Mouse (Mus musculus): ENCODE results near the gene Zfp652. TPM values are rescaled to one million over a fixed set of nuclear protein-coding genes. Genes with fewer than 3 reads are reported as not detected.

Zfp652 gene
- 17.0 and 28.2 TPM in 2 replicates for polyA plus RNA-seq (2012; rRNA removed; ENCODE audit: low replicate concordance)

GRCm38 (mm10) chr11:95712563-95713224 is at the start of gene Zfp652:
TSS of gene Zfp652 (plus strand) at chr11:95712673.

DNA sequence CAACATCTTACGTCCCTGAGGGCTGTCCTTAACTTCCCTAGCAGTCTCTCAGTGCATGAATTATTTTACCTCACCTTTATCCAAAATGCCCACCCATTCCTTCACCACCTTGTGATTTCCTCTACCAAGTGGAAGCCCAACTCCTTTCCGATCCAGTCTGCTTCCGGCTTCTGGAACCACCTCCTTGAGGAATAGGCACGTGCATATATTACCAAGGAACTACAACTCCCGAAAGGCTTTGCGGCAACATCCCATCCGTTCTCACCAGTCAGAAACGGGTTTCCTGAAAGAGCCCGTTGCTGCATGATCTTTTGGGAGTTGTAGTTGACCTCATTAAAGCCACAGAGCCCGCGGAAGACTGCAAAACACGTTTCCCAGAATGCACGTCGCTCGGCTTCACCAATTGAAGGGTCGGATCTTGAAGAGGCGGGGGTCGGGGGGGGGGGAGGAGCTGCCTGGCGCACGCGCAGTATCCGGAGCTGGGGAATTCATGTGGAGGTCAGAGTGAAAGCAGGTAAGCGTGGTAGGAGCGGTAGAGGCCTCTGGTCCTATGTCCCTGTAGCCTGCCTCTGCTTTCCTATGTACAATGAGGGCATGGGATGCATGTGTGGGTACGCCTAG is 45.8 kb upstream of the Zfp652 start, which contains the start of gene Phb:
Phb (plus strand) TSS at position 429 of the 621 bp plus-strand sequence.

GRCm38 (mm10) chr11:95723287-95723686 is 10.8 kb downstream of the Zfp652 start, which contains the start of gene B130006D01Rik:
TSS of gene B130006D01Rik (plus strand) at chr11:95723587.

DNA sequence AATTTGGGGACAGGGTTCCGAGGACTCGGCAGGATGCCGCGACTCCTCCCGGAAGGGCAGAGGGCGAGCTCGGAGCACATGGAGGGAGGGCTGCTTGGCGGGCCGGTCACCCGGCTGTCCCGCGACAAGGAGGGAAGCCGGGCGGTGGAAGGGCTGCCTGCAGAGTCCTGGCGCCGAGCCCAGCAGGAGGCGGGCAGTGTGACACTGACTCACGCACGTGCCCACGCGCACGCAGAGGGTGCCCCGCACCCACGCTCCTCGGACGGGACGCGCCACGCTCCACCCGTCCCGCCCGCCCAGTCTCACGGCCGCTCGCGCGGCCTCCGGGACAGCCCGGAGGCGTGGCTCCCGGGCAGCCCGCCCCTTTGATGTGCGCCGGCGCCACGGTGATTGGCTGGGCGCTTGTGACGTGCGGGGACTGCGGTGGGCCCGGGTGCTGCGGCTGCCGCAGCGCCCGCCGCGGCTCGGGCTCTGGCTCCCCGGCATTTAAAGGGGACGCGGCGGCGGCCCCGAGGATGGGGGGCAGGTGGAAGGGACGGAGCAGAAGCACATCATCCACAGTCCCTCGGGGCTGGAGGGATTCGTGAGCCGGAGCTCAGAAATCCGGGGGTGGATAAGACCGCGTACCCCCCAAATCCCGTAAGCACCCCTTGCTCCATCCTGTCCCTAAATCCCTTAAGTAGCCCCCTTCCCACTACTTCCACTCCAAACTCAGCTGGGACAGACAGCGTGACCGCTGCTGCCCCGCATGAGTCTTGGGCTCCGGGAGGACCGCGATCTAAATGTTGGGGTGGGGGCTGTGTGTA is 111.8 kb downstream of the Zfp652 start, which contains the start of gene Phospho1:
Phospho1 (plus strand) TSS at position 429 of the 806 bp plus-strand sequence.

DNA sequence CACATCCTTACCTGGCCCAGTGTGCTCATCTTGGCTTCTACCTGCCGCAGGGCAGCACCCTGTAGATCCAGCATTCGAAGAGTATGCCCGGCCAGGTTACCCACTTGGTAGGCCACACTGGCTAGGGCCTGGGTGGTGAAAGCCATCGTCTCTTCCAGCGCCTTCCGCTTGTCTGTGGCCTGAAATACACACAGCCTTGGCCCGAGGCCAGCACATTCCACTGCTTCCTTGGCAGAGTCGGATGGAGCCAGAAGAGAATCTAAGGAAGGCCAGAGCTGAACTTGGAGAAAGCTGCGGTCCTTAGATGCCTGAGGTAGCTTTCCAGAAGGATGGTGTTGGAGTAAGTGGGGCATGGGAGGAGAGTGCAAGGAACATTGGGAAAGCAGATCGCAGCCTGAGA is 124.6 kb downstream of the Zfp652 start, which contains the start of gene Gngt2:
Gngt2 (plus strand) TSS at position 158 of the 400 bp plus-strand sequence.

DNA sequence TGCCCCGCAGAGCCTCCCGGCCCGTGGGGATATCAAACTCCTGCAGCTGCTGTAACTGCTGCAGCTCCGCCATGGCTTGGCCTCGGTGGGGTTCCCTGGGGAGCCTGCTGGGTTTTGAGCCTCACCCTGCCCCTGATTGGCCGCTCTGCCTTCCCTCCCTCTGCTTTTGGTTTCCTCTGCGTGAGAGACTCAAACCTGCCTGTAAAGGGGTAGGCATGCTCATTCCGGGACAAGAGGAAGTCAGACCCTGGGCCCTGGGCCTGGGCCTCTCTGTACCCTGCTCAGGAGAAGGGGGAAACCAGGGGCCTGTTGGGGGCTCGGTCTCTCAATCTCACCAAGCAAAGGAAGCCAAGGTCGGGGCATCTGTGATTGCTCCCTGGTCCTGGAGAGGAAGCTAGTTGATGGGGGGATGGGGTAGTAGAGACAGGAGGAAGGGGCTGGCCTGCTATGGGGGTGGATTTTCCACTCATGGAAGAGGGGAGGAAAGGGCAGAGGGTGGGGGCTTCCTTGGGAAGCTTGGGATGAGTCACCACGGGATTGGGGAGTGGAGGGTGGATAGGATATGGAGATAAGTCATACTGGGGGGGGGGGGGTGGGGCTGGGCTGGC is 129.7 kb downstream of the Zfp652 start, which contains the start of gene Abi3:
Abi3 (minus strand) TSS at position 403 of the 608 bp plus-strand sequence.

Other genes with a start within 250 kb of the Zfp652 start
- gene Nxph3, start 198.1 kb upstream of the Zfp652 start, polyA plus RNA-seq (2012; rRNA removed; ENCODE audit: low replicate concordance), result 0.80 and 3.9 TPM in 2 replicates
- gene Ngfr, start 124.9 kb upstream of the Zfp652 start, polyA plus RNA-seq (2012; rRNA removed; ENCODE audit: low replicate concordance), result 3.3 and 174 TPM in 2 replicates
- 159 and 238 TPM in 2 replicates for gene Phb, start 45.7 kb upstream of the Zfp652 start, polyA plus RNA-seq (2012; rRNA removed; ENCODE audit: low replicate concordance)
- 0.07 and 0.24 TPM in 2 replicates for gene B130006D01Rik, start 10.9 kb downstream of the Zfp652 start, polyA plus RNA-seq (2012; rRNA removed; ENCODE audit: low replicate concordance)
- gene Phospho1, start 111.8 kb downstream of the Zfp652 start, polyA plus RNA-seq (2012; rRNA removed; ENCODE audit: low replicate concordance), result 49.0 and 117 TPM in 2 replicates
- gene Gngt2, start 124.5 kb downstream of the Zfp652 start, polyA plus RNA-seq (2012; rRNA removed; ENCODE audit: low replicate concordance), result 11.0 and 28.3 TPM in 2 replicates
- gene Abi3, start 129.8 kb downstream of the Zfp652 start, polyA plus RNA-seq (2012; rRNA removed; ENCODE audit: low replicate concordance), result 36.0 and 38.5 TPM in 2 replicates
- gene B4galnt2, start 202.2 kb downstream of the Zfp652 start, polyA plus RNA-seq (2012; rRNA removed; ENCODE audit: low replicate concordance), result not detected in 2 replicates